Mouse (Mus musculus) small intestine, adult 2 months (tissue): ENCODE measurements around the gene Gnb5.

Experiments
- CTCF ChIP-seq: fragments of 200-500 bp; IDR thresholded peaks from 2 replicates; pipeline ENCODE4 v1.5.1; 2012; ENCODE audit warnings: low read depth, mild to moderate bottlenecking, control low read depth, inconsistent platforms, low read length, moderate library complexity, mixed read lengths; ENCODE audit not compliant: insufficient replicate concordance, insufficient read length; ENCODE audit errors: extremely low read depth
- POLR2A ChIP-seq: fragments of 200-500 bp; IDR thresholded peaks from 2 replicates; pipeline ENCODE4 v1.6.1; 2012; ENCODE audit warnings: low read depth, mild to moderate bottlenecking, control low read depth, inconsistent platforms, low read length, moderate library complexity

- TF ChIP-seq CTCF (no peak), POLR2A (no peak)
These were observed 2.3 kb upstream of the Gnb5 start for GRCm38 (mm10) chr9:75303701-75304261.
